Mouse (Mus musculus) macrophage (primary cell): ENCODE data around the gene 4930512M02Rik. TPM values are rescaled to one million over a fixed set of nuclear protein-coding genes. Genes with fewer than 3 reads are reported as not detected.
A peak's percentile ranks its signal among the peaks of the same experiment; 100 is the strongest.

Source experiments
- H3K27ac ChIP-seq: fragments of 350-480 bp; formaldehyde crosslinking; 2 replicates; pipeline ENCODE4 v1.9.0; 2021
- H3K36me3 ChIP-seq: fragments of 350-480 bp; formaldehyde crosslinking; 2 replicates; pipeline ENCODE4 v1.9.0; 2021; ENCODE audit errors: inconsistent target
- H3K4me3 ChIP-seq: fragments of 350-480 bp; formaldehyde crosslinking; 2 replicates; pipeline ENCODE4 v1.9.0; 2021; ENCODE audit errors: inconsistent target
- H3K79me2 ChIP-seq: fragments of 350-480 bp; formaldehyde crosslinking; 2 replicates; pipeline ENCODE4 v1.9.0; 2021; ENCODE audit errors: inconsistent target
- WGBS: methylation state at CpG from one replicate; pipeline ENCODE4 v1.1.7; 2026; ENCODE audit warnings: inconsistent platforms; ENCODE audit not compliant: missing documents; 5-methylcytosine and 5-hydroxymethylcytosine counted together
- polyA plus RNA-seq: library from polyadenylated mRNA; stranded (reverse); fragments of 250-400 nt; gene quantifications from 3 replicates; pipeline ENCODE4 v1.2.4, GENCODE M21; 2018; ENCODE audit warnings: inconsistent platforms

4930512M02Rik gene
- polyA plus RNA-seq, 1 experiment from 2014 or later, result not detected

DNA sequence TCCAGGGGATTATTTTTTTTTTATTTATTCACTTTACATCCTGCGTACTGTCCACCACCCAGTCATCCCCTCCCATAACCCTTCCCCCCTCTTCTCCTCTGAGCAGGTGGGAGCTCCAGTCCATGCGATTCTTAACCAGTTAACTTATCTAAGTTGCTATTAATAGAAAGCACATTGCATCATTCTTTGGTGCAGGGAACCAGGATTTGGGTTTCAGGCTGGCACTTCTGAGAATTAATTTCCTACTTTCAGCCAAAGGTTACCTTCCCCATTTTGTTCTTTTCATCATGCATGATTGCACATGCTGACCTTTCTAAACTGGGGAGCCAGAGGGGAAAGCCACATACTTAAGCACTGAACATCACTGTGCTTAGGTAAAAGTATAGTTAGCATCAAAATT, 40.3 kb downstream of the 4930512M02Rik start:
- H3K27ac ChIP-seq, result no peak overlapping the region
- 50% methylated on average over 2 of the region's 2 CpGs for WGBS

DNA sequence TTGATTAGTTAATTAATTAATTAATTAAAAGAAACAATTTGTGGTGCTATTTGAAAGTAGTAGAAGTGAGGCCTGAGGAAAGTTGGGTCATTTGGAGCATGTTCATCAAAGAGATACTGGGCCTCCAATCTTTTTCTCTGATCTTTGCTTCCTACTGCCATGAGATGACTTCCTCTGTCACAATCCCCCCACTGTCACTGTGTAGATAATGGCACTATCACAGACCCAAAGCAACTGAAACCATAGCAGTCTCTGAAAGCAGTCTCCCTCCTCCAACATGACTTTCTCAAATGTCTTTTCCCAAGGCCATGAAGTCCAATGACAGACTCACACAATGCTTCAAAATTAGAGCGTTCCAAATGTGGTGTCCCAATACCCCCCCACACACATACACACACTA, 41.2 kb downstream of the 4930512M02Rik start:
- Histone ChIP-seq H3K4me3 (no peak overlapping the region), H3K79me2 (no peaks in the 10 kb centered on the region), H3K36me3 (no peaks in the 10 kb centered on the region), H3K27ac (no peak overlapping the region)
- WGBS, result 100% methylated on average over 1 of the region's 1 CpGs

More for the DNA sequence above, 40.3 kb downstream of the 4930512M02Rik start:
- Histone ChIP-seq H3K79me2 (no peaks in the 10 kb centered on the region), H3K4me3 (no peak overlapping the region), H3K36me3 (no peaks in the 10 kb centered on the region)

DNA sequence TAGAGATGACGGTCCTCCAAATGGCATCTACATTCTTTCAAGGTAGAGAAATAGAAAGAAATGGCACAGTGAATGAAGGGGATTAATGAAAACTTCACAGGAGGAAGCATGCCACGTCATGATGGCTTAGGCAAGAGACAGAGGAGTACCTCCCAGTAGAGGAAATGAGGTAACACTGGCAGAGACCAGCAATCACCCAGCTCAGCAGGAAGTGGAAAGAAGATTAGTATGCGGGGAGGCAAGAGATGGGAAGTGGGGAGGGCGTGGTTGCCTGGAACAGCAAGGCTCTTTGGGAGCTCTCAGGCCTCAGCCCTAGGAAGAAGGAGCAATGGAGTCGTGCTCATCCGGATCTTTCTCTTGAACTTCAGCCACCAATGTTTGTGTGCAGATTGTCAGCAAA, 53.9 kb downstream of the 4930512M02Rik start:
- 27% methylated on average over 6 of the region's 6 CpGs for whole genome bisulfite sequencing
- peak overlapping the region; percentile 32 for H3K27ac ChIP-seq
- H3K79me2 ChIP-seq, result no peaks in the 10 kb centered on the region
- H3K4me3 ChIP-seq, result no peak overlapping the region
- no peaks in the 10 kb centered on the region for H3K36me3 ChIP-seq

DNA sequence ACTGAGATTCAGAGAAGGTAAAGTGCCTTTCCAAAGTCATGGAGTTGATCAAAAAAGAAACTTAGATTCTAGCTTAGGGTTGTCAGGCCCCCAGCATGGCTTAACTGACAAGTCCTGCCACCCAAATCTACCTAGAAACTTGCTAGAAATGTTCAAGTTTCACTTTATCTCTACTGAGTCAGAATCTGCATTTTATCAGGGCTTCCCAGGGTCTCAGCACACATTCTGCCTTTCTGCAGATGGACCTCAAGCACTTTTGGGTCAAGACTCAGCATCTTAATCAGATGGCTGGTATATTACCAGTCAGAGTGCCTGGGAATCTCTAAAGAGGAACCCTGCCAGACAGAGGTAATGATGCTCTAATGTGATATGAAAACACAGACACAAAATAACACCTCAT, 56.9 kb downstream of the 4930512M02Rik start:
- Histone ChIP-seq H3K79me2 (no peaks in the 10 kb centered on the region), H3K4me3 (no peak overlapping the region), H3K27ac (no peak overlapping the region), H3K36me3 (no peaks in the 10 kb centered on the region)

DNA sequence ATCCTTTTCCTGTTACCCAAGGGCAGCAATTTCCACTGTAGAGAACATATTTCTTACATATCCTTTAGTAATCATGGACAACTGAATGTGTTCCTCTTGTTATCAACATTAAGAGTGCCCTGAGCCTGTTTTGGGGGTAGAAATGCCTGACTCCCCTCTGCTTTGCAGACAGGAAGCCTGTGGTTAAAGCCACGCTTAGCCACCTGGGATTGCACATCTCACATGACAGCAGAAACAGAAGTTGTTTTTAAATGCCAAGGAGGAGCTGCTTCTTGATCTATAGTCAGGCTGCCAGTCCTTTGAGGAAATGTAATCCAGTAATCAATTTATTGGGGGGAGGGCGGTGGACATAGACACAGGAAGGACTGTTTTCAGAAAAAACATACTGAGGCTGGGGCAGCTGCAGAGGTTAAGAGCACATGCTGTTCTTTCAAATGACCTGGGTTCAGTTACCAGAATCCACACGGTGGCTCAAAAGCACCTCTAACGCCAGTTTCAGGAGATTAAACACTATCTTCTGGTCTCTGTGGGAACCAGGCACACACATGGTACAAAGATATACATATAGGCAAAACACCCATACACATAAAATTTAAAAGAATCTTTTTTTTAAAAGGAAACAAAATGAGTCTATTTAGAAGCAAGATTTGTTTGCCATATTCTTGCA, 58.0 kb downstream of the 4930512M02Rik start:
- no peak overlapping the region for H3K4me3 ChIP-seq
- 18% methylated on average over 4 of the region's 4 CpGs for WGBS
- no peaks in the 10 kb centered on the region for H3K36me3 ChIP-seq
- peak overlapping the region; percentile 12 for H3K27ac ChIP-seq
- no peaks in the 10 kb centered on the region for H3K79me2 ChIP-seq

DNA sequence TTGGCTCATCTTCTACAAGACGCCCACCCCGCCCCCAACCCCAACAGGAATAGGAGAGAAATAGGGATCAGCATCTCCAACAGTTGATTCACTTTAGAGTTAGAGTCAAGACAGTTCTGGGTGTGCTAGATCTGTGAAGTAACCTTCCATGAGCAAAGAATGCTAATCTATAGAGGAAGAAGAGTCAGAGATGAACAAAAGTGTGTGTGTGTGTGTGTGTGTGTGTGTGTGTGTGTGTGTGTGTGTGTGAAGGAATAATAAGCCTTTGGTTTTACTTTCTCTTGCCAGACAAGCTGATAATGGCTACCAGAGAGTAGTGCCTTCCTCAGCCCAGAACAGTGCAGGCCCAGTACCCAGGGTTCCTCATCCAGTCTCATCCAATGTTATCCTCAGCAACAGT, 59.6 kb downstream of the 4930512M02Rik start:
- H3K4me3 ChIP-seq, result no peak overlapping the region
- 93% methylated on average over 2 of the region's 2 CpGs for WGBS
- H3K27ac ChIP-seq, result no peak overlapping the region
- H3K36me3 ChIP-seq, result no peaks in the 10 kb centered on the region
- H3K79me2 ChIP-seq, result no peaks in the 10 kb centered on the region

DNA sequence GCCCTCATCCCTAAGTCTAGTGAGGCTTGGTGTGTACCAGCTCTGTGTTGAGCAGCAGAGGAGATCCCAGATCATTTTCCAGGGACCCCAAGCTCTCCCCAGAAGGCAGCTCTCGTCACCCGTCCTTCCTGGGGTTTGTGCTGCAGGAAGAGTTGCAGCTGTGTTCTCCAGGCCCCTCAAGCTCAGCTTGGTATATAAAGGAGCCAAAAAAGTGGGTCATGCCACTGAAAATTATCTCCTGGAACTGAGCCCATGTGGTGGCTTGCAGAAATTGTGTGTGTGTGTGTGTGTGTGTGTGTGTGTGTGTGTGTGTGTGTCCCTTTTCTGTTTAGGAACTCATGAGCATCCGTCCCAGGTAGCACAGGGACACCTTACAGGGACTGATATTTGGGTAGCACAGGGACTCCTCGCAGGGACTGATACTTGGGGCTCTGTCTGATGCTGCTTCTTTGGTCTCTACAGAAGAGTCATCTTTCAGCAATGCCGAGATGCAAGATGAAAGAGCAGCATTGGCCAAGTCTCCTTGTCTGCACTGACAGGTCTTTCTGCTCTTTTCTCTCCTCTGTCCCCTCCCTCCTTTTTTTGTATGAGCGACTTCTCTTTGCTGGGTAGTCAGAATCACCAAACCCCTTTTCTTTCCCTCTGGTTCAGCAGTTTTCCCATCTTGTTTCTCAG, 62.4 kb downstream of the 4930512M02Rik start:
- H3K4me3 ChIP-seq, result no peak overlapping the region
- no peaks in the 10 kb centered on the region for H3K36me3 ChIP-seq
- no peaks in the 10 kb centered on the region for H3K79me2 ChIP-seq
- peak overlapping the region; percentile 73 for H3K27ac ChIP-seq
- 76% methylated on average over 6 of the region's 6 CpGs for WGBS

DNA sequence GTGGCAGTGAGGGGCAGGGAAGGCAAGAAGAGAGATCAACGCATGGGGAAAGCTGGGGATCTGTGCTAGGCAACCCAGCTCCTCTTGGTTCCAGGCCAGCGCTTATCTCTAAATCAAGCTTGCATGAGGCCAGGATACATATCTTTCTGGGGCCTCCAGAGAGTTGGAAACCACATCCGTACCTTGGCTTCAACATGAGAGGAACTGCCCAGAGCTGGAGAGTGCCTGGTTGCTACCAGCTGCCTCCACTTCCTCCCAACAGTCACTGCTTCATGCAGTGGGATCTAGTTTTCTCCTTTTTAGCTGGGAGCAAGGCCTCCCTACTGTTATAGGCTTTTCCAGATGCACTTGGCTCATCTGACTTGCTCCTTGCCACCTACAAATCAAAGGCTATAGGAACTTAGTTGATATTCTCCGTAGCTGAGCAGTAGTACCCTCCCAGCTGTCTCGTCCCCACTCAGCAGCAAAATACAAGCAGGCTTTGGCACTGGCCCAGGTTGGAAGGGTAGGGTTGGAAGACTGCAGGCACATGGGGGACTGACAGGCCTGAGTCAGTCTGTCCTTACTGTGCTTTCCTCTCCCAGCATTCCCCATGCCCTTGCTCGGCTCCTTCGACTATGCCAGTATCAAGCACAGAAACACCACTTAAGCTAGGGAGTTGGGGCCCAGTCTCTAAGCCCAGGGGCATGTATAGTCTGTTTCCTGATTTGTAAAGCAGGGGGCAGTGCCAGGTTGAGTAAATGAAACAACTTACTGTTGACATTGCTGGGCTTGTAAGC, 63.2 kb downstream of the 4930512M02Rik start:
- no peaks in the 10 kb centered on the region for H3K79me2 ChIP-seq
- WGBS, result 18% methylated on average over 7 of the region's 7 CpGs
- H3K27ac ChIP-seq, result peak overlapping the region; percentile 73
- no peak overlapping the region for H3K4me3 ChIP-seq
- no peaks in the 10 kb centered on the region for H3K36me3 ChIP-seq

DNA sequence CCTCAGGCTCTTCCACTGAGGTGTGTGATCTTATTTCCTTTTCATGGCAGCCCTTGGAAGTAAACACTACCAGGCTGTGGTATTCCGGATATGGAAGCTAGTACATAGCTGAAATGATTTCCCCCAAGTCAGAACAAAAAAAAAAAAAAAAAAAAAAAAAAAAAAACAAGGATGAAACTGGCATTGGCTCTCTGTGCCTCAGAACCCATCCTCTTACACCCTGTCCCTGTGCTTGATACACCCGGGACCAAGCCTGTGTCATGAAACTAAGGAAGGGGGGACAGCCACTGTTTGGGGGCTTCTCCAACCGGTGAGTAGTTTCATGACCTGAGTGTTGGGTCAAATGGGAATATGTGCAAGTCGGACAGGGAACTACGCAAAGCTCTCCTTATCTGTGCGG, 66.5 kb downstream of the 4930512M02Rik start:
- H3K4me3 ChIP-seq, result no peak overlapping the region
- 81% methylated on average over 5 of the region's 6 CpGs for WGBS
- no peak overlapping the region for H3K27ac ChIP-seq
- no peaks in the 10 kb centered on the region for H3K79me2 ChIP-seq
- H3K36me3 ChIP-seq, result no peaks in the 10 kb centered on the region

DNA sequence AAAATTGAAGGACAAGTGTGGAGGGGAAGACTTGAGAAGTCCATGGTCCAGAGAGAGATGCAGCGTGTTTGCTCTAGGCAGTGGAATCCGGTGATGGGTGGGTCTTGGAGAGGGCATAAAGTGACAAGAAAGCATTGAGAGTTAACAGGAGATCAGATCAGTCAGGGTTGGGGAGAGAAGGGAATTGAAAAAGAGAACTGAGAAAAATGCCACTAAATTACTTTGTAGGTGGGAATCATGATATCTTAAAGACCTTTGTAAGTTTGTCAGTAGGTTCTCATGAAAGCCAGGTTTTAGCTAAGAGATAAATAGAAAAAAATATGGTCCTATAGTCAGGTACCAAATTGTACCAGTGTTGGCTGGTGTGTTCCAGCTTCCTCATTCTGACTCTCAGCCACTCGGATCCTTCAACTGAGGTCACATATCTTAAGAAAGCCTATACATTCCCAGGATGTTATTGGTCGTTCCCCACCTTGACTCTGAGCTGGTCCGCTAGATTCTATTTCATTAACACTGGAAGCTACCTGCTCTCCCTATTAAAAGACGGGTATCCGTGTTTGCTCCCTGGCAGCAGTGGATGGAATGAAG, 68.4 kb downstream of the 4930512M02Rik start:
- WGBS, result 60% methylated on average over 7 of the region's 7 CpGs
- Histone ChIP-seq H3K27ac (peak overlapping the region; percentile 43), H3K36me3 (no peaks in the 10 kb centered on the region), H3K79me2 (no peaks in the 10 kb centered on the region), H3K4me3 (no peak overlapping the region)

DNA sequence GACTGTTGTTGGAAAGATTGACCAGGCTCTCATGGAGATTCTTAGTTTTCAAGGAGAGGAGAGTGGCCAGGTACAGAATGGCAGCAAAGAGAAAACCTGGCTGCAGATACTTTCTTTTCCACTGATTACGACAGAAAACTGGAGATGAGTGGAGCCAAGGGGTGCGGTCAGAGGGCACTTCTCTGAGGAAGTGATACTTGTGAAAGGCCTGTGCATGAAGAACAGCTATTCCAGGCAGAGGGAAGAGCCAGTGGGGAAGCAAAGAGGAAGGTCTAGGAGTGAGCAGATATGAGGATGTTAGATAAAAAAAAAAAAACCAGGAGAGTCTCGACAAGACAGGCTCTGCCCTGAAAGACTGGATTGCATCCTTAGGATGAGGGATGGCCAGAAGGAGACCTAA, 69.0 kb downstream of the 4930512M02Rik start:
- H3K4me3 ChIP-seq, result no peak overlapping the region
- 3% methylated on average over 3 of the region's 3 CpGs for WGBS

DNA sequence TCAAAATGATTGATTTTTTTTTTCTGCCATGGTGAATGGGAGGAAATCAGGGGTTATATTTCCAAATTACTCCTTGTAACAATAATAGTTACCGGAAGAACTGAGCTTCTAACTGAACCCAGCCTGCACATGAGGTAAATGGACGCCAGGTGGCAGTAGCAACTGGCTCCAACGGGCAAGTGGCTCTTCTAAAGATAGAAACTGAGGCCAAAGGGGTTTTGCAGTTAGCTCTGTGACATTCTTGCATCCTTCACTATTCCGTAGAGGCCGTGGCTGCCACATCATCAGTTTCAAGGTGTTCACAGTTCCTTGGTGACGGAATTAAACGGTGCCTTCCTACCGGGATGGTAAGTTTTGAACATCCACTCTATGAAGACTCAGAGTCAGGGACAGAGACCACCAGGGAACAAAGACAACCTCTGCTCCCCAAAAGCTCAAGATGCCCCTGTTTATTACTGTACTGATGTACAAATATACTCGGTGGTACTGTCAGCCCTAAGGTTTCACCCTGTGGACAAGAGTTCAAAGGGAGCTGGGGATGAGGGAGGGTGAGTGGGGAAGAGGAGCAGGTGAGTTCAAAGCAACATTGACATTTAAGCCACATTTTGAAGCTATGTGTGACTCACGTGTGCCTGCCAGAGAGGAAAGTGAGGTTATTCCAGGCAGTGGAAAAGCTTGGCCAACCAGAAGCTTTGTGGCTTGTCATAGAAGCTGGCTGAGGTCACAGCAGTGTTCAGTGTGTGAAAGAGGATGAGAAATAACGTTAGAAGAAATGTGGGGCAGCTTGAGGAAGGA, 70.3 kb downstream of the 4930512M02Rik start:
- H3K79me2 ChIP-seq, result no peaks in the 10 kb centered on the region
- WGBS, result 20% methylated on average over 11 of the region's 11 CpGs
- H3K27ac ChIP-seq, result 0 out of 2 replicates have a peak overlapping the region, but pooled peaks have one; percentile 43
- no peaks in the 10 kb centered on the region for H3K36me3 ChIP-seq
- no peak overlapping the region for H3K4me3 ChIP-seq

More for the DNA sequence above, 69.0 kb downstream of the 4930512M02Rik start:
- peak overlapping the region; percentile 43 for H3K27ac ChIP-seq
- no peaks in the 10 kb centered on the region for H3K79me2 ChIP-seq
- no peaks in the 10 kb centered on the region for H3K36me3 ChIP-seq

DNA sequence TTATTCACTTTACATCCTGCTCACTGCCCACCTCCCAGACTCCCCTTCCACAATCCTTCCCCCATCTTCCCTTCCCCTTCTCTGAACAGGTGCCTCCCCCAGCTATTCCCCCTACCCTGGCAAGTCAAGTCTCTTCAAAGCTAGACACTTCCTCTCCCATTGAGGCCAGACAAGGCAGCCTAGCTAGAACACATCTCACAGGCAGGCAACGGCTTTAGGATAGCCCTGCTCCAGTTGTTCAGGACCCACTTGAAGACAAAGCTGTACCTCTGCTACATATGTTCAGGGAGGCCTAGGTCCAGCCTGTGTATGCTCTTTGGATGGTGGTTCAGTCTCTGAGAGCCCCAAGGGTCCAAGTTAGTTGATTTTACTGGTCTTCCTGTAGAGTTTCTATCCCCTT, 71.4 kb downstream of the 4930512M02Rik start:
- Histone ChIP-seq H3K27ac (no peak overlapping the region), H3K4me3 (no peak overlapping the region), H3K36me3 (no peaks in the 10 kb centered on the region), H3K79me2 (no peaks in the 10 kb centered on the region)
- WGBS, result 86% methylated on average over 1 of the region's 1 CpGs

DNA sequence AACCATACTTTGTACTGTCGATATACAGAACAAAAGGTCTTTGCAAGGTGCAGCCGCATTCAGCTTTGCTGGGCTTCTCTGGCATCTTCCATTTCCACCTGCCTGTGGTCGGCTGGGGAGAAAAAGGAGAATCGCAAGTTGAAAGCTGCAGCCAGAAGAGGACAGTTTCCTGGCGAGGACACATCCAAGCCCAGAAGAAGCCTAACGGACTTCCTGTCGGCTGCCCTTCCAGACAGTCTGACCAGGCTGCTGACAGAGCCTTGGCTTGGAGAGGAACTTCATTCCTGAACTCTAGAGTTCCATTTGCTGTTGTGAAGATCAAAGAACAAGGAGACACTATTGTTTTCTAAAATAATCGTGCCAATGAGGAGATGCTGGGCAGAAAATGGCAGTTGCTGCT, 72.1 kb downstream of the 4930512M02Rik start:
- H3K4me3 ChIP-seq, result no peak overlapping the region
- WGBS, result 55% methylated on average over 8 of the region's 8 CpGs

More for the DNA sequence above, 72.1 kb downstream of the 4930512M02Rik start:
- Histone ChIP-seq H3K36me3 (no peaks in the 10 kb centered on the region), H3K27ac (no peak overlapping the region), H3K79me2 (no peaks in the 10 kb centered on the region)
